Mouse (Mus musculus) common myeloid progenitor, adult 5-6 weeks (primary cell): Measurements from ENCODE around the gene 4921524J17Rik. TPM values are rescaled to one million over a fixed set of nuclear protein-coding genes. Genes with fewer than 3 reads are reported as not detected.

Experiments used
- ATAC-seq: replicated peaks from 2 replicates; pipeline ENCODE4 v1.8.0; 2016; ENCODE audit warnings: low read depth, mild to moderate bottlenecking, moderate TSS enrichment, inconsistent platforms; ENCODE audit not compliant: poor library complexity, severe bottlenecking
- total RNA-seq: library from RNA; stranded (forward); fragments of 200-1000, 187-1606 nt; gene quantifications from 2 replicates; pipeline ENCODE4 v1.2.3, GENCODE M21; 2017

Gene 4921524J17Rik
- total RNA-seq, 1 experiment from 2014 or later: 79.9 TPM

DNA sequence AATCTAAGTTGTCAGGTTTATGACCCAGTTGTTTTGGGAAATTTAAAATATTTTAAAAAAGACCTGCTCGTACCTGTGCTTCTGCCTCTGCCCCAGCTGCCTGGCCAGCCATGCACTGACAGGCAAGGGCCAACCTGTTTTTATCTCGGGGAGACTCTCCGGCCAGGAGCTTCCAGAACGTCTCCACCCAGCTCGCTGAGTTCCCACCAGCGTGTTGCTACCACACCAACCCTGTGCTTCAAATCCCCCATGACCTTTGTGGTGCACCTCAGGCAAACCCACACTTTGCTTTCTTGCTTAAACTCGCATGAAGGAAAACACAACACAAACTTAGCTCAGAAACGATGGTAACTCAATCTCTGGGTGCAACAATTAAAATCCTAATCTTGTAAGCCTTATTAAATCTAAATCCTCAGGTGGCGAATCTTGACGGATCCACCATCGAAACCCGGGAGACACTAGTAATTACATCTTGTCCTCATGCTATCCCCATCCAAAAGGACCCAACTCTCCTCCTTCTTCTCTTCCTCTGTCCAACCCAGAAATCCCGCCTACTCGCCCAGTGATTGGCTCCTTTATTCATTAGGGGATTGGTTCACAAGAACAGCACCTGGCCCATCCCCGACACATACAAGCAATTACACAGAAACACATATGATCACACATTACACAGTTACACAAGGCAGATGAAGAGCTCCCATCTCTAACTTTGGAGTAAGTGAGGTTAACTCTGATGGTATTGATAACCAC is 13.5 kb upstream of the 4921524J17Rik start:
- ATAC-seq: no peak

DNA sequence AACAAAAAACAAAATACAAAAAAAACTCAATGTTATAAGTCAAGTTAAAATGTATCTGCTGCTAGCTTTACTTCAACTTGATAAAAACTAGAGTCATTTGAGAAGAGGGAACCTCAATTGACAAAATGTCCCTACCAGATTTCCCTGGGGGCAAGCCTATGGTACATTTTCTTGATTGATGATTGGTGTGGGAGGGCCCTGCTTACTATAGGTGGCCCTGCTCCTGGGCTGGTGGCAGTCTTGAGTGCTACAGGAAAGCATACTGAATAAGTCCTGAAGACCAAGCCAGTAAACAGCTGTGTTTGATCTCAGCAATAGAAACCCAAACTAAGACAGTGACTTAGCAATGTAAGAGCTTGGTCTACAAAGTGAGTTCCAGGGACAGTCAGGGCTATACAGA is 11.5 kb upstream of the 4921524J17Rik start:
- ATAC-seq: no peak

DNA sequence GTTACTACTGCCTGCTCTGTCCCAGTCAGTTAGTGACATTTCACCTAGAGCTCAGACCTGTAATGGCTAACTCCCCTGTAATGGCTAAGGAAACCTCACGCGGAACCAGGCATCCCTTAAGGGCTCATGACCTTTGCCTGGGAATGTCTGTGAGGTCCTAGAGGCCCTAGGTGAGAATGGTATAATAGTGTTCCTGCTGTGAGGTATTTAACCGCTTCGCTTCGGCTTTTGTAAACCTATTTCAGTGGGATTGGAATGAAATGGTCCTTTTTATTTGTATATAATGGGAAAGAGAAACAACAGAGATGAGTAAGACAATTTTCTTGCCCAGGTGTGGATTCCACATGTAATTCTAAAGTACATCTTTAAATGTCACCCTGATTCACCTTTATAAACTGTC is 8.9 kb upstream of the 4921524J17Rik start:
- ATAC-seq: no peak

DNA sequence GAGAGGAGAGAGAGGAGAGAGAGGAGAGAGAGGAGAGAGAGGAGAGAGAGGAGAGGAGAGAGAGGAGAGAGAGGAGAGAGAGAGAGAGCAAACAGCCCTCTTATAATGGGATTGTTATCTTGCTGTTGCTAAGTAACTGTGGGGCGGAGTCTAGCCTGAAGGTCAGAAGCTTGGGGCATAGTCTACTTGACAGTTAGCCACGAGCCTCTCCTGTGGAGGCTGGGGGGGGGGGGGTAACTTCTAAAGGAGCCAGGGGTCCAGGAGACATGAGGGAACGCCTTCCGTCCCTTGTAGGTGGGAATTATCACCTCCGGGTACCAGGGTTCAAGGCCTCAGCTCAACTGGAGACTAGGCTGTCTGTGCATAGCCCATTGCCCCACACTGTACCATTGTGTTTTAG is 3.1 kb upstream of the 4921524J17Rik start:
- ATAC-seq: no peak

DNA sequence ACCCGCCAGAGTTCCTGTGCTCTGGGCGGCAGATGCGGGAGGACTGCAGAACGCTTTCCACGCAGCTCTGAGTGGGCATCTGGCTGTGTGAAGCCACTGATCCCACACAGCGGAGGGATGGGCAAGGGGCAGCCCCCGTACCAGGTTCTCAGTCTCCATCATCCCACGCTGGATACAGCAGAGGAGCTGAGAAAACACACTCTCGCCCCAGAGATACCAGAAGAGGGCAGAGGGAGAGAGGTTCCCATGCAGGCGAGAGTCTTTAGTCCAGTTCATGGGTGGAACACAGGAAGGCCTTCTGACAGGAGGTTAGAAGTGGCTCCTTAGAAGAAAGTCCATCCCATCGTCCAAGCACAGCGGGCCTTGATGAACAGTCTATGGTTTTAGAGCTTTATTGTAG is 2.2 kb upstream of the 4921524J17Rik start:
- ATAC-seq: no peak

DNA sequence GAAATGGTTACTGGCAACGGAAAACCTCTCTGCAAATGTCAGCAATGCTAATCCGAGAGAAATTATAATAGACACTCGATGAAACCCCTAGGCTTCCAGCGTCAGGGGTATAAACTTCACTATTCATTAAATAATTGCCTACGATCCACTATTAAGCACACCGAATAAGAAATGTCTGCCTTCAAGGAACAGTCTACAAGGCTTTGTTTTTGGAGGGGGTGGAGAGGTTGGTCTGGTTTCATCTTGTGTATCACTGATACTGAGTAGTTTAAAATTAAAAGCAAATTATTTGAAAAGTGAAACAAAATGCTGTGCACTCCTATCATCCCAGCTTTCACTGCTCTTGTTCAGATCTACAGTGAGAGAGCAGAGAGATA is 372 bp upstream of the 4921524J17Rik start:
- ATAC-seq: peak; percentile 53

DNA sequence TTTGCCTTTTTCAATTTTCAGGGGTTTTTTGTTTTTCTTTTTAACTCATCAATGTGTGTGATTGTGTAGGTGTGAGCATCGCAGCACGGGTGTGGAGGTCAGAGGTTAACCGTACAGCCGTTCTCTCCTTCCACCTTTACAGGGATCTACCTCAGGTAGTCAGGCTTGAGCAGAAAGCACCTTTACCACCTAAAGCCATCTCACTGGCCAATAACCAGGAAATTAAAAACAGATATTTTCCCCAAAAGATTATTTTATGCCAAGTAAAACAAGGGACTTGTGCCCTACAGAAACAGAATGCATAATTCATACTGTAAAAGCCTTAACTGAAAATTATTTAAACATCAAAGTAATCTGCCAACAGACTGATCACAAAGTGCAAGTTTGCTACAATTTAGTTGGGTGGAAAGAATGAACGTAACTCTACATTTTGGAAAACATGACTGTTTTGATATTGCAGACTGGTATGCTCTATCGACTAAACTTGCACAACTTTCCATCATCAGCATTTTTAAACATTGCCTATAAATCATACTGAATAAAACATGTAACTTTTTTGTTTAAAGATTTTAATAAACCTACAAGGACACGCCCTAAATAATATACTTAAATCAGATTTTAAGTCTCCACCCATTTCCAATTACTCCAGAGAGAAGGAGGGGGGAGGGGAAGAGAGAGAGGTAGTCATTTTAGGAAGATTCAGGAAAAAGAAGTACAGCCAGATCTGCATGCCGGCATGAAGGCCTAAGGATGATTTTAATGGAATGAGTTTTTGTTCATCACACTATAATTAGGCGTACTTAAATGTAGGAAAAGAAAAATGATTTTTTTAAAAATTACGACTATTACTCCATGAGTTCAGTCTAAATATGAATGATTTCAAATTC is 1.1 kb downstream of the 4921524J17Rik start:
- ATAC-seq: no peak

DNA sequence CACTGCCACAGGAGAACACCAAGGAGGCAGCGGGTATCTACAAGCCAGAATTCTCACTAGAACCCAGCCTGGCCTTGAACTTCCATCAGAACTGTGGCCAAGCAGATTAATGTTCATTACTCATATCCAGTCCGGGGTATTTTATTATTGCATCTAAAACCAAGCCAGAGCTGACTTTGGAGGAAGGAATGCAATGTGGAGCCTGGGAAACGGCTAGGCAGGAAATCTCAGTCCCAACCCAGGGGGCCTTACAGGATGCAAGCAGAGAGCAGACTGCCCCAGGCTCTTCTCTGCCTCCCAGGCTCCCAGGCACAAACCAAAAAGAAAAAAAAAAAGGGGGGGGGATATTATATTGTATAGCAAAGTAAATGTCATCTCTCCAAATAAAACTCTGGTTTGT is 1.8 kb downstream of the 4921524J17Rik start:
- ATAC-seq: no peak

DNA sequence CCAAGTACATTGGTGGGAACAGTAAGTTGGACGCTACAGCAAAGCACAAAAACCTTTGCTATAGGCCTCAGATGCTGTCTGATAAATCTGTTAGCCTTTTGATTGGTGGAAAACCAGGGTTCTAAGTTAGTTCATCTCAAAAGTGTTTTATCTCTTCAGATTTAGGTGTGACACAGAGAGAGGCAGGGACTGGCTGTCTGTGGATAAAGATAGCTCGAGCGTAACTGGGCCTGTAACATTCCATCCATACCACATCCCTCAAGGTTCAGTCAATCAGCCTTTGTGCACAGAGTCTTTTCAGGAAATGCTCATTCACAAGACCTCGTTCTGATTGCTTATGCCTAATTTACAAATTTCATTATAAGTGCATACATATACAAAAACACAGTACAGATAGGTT is 3.4 kb downstream of the 4921524J17Rik start:
- no peak; the same call in 1 of the 2 replicates for ATAC-seq

DNA sequence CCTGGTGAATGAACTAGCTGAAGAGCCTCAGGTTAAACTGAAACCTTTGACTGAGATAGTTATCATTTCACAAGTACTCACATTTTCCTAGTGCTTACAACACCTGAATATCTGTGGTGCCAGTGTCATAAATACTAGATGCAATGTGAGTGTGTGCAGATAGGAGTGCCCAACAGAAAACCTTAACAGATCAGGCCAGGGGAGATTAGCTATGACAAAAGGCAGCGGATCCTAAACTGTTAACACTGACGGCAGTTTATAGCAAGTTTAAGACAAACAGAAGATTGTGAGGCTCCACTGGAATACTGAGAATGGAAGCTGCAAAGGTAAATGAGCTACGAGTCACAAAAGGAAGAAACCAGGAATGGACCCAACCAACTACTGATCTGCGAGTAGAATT is 5.6 kb downstream of the 4921524J17Rik start:
- no peak for ATAC-seq

DNA sequence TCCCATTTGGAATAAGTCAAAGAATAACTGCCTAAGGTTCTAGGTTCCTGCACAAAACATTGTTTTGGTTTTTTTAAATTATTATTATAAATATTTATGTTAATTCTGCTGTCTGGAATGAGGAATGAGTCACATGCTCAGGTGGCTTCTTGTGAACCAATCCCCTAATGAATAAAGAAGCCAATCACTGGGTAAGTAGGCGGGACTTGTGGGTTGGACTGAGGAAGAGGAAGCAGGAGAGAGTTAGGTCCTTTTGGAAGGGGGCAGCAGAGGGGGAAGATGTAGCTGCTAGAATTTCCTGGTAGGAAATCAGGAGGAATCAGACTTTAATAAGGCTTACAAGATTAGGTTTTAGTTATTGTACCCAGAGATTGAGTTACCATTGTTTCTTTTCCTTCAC is 11.3 kb downstream of the 4921524J17Rik start:
- ATAC-seq: no peak

DNA sequence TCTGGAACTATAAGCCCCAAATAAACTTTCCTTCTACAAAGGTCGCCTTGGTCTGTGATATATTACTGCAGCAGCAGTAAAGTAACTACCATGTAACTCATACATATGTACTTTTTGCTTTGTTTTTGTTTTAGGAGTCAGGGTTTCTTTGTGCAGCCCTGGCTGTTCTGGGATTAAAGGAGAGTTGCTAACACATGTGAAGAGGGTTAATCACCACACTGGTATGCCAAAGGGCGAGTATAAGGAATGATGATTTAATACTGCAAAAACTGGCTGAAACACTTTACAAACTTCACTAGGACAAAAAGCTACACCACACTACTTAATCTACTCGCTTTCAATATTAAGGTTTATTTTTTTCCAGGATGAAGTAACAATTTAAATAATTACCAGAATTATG is 24.1 kb downstream of the 4921524J17Rik start:
- no peak for ATAC-seq

DNA sequence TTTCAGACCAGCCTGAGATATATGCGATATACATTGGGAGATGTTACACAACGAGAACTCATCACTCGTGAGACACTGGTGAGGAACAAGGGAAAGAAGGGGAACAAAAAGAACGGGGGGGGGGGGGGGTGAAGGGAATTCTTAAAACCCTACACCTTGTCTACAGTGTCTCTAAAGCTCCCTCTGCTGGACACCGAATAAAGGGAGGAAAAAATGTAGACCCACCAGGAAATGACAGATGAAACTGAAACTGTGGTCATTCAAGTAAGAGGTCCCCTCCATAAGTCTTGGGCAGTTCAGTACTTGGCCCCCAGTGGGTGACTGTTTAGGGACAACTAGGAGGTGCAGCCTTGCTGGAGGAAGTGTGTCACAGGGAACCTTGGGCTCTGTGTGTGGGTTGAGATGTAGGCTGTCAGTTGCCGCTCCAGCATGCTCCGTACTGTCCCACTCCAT is 24.6 kb downstream of the 4921524J17Rik start:
- peak; percentile 88 for ATAC-seq

DNA sequence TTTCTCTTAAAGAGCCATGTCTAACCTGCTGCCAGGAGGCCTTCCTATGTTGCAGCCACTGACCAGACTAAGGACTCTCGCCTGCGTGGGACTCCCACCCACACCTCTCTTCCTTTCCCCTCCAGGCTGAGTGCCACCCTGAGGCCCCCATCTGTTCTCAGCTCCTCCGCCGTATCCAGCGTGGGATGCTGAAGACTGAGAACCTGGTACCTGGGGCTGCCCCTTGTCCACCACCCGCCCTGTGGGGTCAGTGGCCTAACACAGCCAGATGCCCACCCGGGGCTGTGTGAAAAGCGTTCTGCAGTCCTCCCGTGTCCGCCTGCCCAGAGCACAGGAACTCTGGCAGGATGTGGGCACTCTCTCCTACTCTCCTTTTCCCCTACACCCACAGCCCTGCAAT is 26.7 kb downstream of the 4921524J17Rik start:
- no peak for ATAC-seq

DNA sequence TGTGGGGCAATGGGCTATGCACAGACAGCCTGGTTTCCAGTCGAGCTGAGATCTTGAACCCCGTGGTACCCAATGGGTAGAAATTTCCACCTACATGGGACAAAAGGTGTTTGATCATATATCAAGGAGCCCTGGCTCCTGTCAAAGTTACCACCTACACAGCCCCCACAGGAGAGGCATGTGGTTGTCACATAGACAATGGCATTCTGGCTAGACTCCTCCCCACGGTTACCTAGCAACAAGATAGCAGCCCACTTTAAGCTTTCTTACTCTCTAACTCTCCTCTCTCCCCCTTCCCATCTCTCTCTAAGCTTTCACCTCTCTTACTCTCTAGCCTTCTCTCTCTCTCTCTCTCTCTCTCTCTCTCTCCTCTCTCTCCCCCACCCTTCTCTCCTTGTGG is 27.2 kb downstream of the 4921524J17Rik start:
- ATAC-seq: peak; percentile 63

DNA sequence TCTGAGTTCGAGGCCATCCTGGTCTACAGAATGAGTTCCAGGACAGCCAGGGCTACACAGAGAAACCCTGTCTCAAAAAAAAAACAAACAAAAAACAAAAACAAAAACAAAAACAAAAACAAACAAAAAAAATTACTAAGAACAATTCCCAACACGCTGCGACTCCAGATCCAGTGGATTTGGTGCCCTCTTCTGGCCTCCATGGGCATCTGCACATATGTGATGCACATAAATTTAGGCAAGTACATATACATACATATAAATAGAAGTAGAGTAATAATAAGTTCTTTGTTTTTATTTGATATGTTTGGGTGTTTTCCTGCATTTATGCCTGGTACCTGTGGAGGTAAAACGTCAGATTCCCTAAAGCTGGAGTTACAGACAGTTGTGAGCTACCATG is 34.1 kb downstream of the 4921524J17Rik start:
- no peak for ATAC-seq

DNA sequence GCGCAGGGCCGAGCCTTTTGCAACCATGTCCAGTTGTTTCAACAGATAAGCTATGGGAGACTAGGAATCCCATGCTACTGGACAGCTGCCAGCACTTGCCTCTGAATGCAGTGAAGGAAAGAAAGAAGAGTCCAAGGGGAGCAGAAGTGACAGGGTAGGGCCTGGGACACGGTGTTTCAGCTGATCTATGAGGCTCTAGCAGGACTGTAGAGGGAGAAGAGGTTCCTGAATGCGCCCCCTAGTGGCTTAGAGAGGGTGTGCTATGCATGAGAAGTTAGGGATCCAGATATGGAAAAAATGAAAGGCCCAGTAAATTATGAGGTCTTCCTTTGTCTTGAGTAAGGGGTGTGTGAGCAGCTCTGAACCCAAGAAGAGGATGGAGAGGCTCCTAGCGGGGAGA is 35.1 kb downstream of the 4921524J17Rik start:
- ATAC-seq: peak; percentile 75

DNA sequence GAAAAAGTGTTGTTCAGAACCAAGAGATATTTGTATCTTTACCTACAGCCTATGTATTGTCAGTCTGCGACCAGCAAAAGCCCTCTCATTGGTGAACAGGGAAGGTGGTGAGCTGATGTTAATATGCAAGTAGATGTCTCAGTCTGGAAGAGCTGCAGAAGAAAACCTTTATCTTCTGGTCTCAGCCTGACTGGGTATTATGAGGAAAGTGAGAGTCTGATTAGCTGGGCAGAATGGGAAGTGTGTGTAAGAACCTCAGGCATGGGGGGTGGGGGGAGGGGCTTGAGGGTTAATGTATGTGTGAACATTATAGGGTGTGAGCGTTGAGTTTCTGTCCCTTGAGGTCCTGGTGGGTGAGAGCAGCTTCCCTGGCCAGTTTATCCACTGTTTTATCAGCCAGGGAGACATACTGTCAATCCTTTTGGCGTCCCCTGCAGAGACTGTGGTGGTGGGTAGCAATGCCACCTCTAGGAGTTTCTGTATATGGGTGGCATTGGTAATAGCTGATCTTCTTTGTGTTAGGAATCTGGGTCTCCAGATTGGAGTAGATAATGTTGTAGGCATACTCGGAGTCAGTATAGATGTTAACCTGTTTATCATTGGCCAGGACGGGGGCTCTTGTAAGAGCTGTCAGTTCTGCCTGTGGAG is 36.1 kb downstream of the 4921524J17Rik start:
- peak; percentile 40 for ATAC-seq

DNA sequence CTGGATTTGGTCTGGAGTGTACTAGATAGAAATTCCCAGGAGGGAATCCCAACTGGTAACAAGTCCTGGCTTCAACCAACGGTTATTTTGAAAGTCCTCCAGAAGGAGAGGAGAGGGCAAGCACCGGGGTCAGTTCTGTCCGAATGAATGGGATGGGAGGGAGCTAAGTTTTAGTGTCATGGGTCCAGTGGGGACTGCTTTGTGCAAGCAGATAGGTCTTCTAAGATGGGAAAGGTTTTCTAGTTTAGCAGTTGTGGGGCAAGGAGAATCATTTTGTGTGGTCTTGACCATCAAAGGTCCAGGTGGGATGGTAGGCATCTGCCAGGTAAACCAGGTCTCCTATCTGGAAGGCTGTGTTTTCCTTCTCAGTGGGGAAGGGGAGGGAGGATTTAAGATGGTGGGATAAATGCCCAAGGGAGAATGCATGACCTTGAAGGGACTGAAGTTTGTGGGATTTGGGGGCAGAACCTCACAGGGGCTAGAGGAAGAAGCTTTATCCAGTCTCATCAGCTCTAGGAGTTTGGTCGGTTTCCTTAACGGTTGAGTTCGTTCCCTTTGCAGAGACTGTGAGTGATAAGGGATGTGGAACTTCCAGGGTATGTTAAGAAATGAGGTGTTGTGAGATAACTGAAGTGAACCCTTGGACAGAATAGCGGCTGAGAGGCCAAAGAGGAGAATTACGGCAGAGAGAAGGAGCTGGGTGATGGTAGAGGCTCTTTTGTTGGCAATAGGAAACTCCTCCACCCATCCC is 36.8 kb downstream of the 4921524J17Rik start:
- peak; percentile 48 for ATAC-seq

DNA sequence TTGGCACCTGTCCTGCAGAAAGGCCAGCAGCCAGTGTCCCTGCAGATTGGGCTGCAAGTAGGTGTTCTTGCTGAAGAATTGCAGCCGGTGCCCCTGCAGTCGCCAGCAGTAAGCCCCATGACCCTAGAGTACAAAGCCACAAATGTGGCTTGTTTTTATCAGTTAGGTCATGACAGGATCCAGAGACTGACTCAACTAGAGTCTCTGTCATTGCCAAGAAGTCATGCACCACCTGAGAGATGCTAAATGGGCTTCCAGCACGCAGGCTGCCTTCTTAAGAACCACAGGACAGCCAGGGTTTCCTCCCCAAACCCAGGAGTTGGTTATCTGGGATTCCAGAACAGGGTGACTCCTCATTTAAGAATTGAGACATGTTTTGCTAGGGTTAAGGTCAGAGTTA is 37.6 kb downstream of the 4921524J17Rik start:
- ATAC-seq: 0 out of 2 replicates have a peak, but pooled peaks have one; percentile 27
